Mouse (Mus musculus) limb, embryonic 15.5 days (tissue): ENCODE results near the gene Cd300lg. TPM values are rescaled to one million over a fixed set of nuclear protein-coding genes. Genes with fewer than 3 reads are reported as not detected.

ENCODE experiments used
- ATAC-seq: fragments of 200-750 bp; cut with Nextera tagmentation; 2 replicates; pipeline ENCODE4 v1.8.0; 2017; ENCODE audit warnings: low read depth, moderate TSS enrichment; ENCODE audit not compliant: insufficient number of reproducible peaks, low FRiP score, low TSS enrichment
- H3K27ac ChIP-seq: fragments of 300-500 bp; sonication (generic); 2 replicates; pipeline ENCODE4 v1.5.1; 2015; ENCODE audit warnings: moderate library complexity, mild to moderate bottlenecking, inconsistent platforms
- H3K27me3 ChIP-seq: fragments of 300-500 bp; sonication (generic); 2 replicates; pipeline ENCODE4 v1.6.1; 2015; ENCODE audit warnings: inconsistent platforms
- H3K36me3 ChIP-seq: fragments of 300-500 bp; sonication (generic); 2 replicates; pipeline ENCODE4 v1.6.1; 2015; ENCODE audit warnings: inconsistent platforms
- H3K4me1 ChIP-seq: fragments of 300-500 bp; sonication (generic); 2 replicates; pipeline ENCODE4 v1.6.1; 2015; ENCODE audit warnings: inconsistent platforms
- H3K4me2 ChIP-seq: fragments of 300-500 bp; sonication (generic); 2 replicates; pipeline ENCODE4 v1.6.1; 2015; ENCODE audit warnings: mild to moderate bottlenecking, inconsistent platforms
- H3K4me3 ChIP-seq: fragments of 300-500 bp; sonication (generic); 2 replicates; pipeline ENCODE4 v1.5.1; 2015; ENCODE audit warnings: mild to moderate bottlenecking, inconsistent platforms
- H3K9ac ChIP-seq: fragments of 300-500 bp; sonication (generic); 2 replicates; pipeline ENCODE4 v1.6.1; 2015; ENCODE audit warnings: inconsistent platforms
- H3K9me3 ChIP-seq: fragments of 300-500 bp; sonication (generic); 2 replicates; pipeline ENCODE4 v1.6.1; 2016; ENCODE audit warnings: inconsistent platforms
- WGBS: fragments of 180-500 bp; shearing (Covaris S2); methylation state at CpG from one replicate; pipeline ENCODE4 v1.1.7; 2015; 5-methylcytosine and 5-hydroxymethylcytosine counted together
- polyA plus RNA-seq: library from polyadenylated mRNA; unstranded; fragments of >200 nt; fragmentation: Nextera tagmentation; extraction: Ambion mirVana; gene quantifications from 2 replicates; pipeline ENCODE4 v1.2.1, GENCODE M21; 2015

Cd300lg gene
- polyA plus RNA-seq, 1 experiment from 2014 or later = 2.2 TPM

- H3K36me3 ChIP-seq = no peaks in the 10 kb centered on the region
- H3K4me3 ChIP-seq = peak overlapping the region; percentile 68; the same call in 1 of the 2 replicates
- H3K9ac ChIP-seq = no peak overlapping the region
- peaks cover 43% of the 10 kb centered on the region for H3K4me1 ChIP-seq
- H3K27me3 ChIP-seq = no peaks in the 10 kb centered on the region
- H3K4me2 ChIP-seq = peak overlapping the region; percentile 92
- 17% methylated on average over 3 of the region's 3 CpGs for WGBS
- no peak for ATAC-seq
- no peaks in the 10 kb centered on the region for H3K9me3 ChIP-seq
- peak overlapping the region; percentile 89; the same call in 1 of the 2 replicates for H3K27ac ChIP-seq
Observed at GRCm38 (mm10) chr11:102086331-102086730, 45.0 kb downstream of the Cd300lg start.

- ATAC-seq = peak; percentile 68
- H3K4me1 ChIP-seq = peaks cover 36% of the 10 kb centered on the region
- under 1% methylated on average over 39 of the region's 39 CpGs for WGBS
Observed at GRCm38 (mm10) chr11:102087081-102087751, 45.9 kb downstream of the Cd300lg start.

GRCm38 (mm10) chr11:102087931-102088898 lies 46.9 kb downstream of the Cd300lg start, which contains the start of gene Mpp2:
Gene Mpp2 (minus strand): TSS chr11:102088515.
- H3K4me3 ChIP-seq = peak within 1 kb of the TSS; percentile 68
- WGBS = under 1% methylated on average over 49 of the region's 49 CpGs
- peak within 1 kb of the TSS; percentile 58 for H3K9ac ChIP-seq
- peak within 1 kb of the TSS; percentile 92 for H3K4me2 ChIP-seq
- no peaks in the 10 kb centered on the region for H3K36me3 ChIP-seq
- no peaks in the 10 kb centered on the region for H3K27me3 ChIP-seq
- peak within 1 kb of the TSS; percentile 89 for H3K27ac ChIP-seq
- H3K9me3 ChIP-seq = no peaks in the 10 kb centered on the region
- H3K4me1 ChIP-seq = peaks cover 26% of the 10 kb centered on the region
- ATAC-seq = peak; percentile 32; the same call in 1 of the 2 replicates

More at GRCm38 (mm10) chr11:102087081-102087751, 45.9 kb downstream of the Cd300lg start:
- Histone ChIP-seq H3K9me3 (no peaks in the 10 kb centered on the region), H3K27ac (peak overlapping the region; percentile 89), H3K4me3 (peak overlapping the region; percentile 68), H3K27me3 (no peaks in the 10 kb centered on the region), H3K36me3 (no peaks in the 10 kb centered on the region), H3K4me2 (peak overlapping the region; percentile 92), H3K9ac (peak overlapping the region; percentile 58)

GRCm38 (mm10) chr11:102089088-102089808 lies 47.9 kb downstream of the Cd300lg start:
- H3K4me1 ChIP-seq = peaks cover 26% of the 10 kb centered on the region
- H3K27ac ChIP-seq = peak overlapping the region; percentile 89
- H3K4me3 ChIP-seq = peak overlapping the region; percentile 68
- 0 out of 2 replicates have a peak overlapping the region, but pooled peaks have one; percentile 58 for H3K9ac ChIP-seq
- no peaks in the 10 kb centered on the region for H3K27me3 ChIP-seq
- no peaks in the 10 kb centered on the region for H3K36me3 ChIP-seq
- H3K4me2 ChIP-seq = peak overlapping the region; percentile 92
- H3K9me3 ChIP-seq = no peaks in the 10 kb centered on the region
- ATAC-seq = 0 out of 2 replicates have a peak, but pooled peaks have one; percentile 57
- under 1% methylated on average over 20 of the region's 20 CpGs for WGBS

GRCm38 (mm10) chr11:102095676-102096075 lies 54.4 kb downstream of the Cd300lg start:
- Histone ChIP-seq H3K27ac (no peak overlapping the region), H3K9me3 (no peaks in the 10 kb centered on the region), H3K36me3 (no peaks in the 10 kb centered on the region), H3K4me1 (peaks cover 17% of the 10 kb centered on the region), H3K27me3 (peaks cover 5% of the 10 kb centered on the region; the same call in 1 of the 2 replicates), H3K4me2 (no peak overlapping the region), H3K9ac (no peak overlapping the region), H3K4me3 (no peak overlapping the region)
- ATAC-seq = no peak
- 87% methylated on average over 3 of the region's 3 CpGs for WGBS

GRCm38 (mm10) chr11:102096446-102096845 lies 55.1 kb downstream of the Cd300lg start:
- H3K36me3 ChIP-seq = no peaks in the 10 kb centered on the region
- H3K4me3 ChIP-seq = peak overlapping the region; percentile 32
- no peak overlapping the region for H3K9ac ChIP-seq
- no peak for ATAC-seq
- 75% methylated on average over 5 of the region's 5 CpGs for WGBS
- peak overlapping the region; percentile 43; the same call in 1 of the 2 replicates for H3K27ac ChIP-seq
- peaks cover 17% of the 10 kb centered on the region for H3K4me1 ChIP-seq
- peak overlapping the region; percentile 50 for H3K4me2 ChIP-seq
- H3K27me3 ChIP-seq = peaks cover 12% of the 10 kb centered on the region; the same call in 1 of the 2 replicates
- H3K9me3 ChIP-seq = no peaks in the 10 kb centered on the region

- Histone ChIP-seq H3K27me3 (peaks cover 12% of the 10 kb centered on the region; the same call in 1 of the 2 replicates), H3K4me1 (peaks cover 17% of the 10 kb centered on the region), H3K9ac (no peak overlapping the region), H3K4me3 (peak overlapping the region; percentile 32), H3K36me3 (no peaks in the 10 kb centered on the region), H3K27ac (peak overlapping the region; percentile 43; the same call in 1 of the 2 replicates), H3K4me2 (peak overlapping the region; percentile 50), H3K9me3 (no peaks in the 10 kb centered on the region)
- 5% methylated on average over 16 of the region's 18 CpGs for WGBS
- peak; percentile 90 for ATAC-seq
Observed at GRCm38 (mm10) chr11:102096887-102097391, 55.6 kb downstream of the Cd300lg start.

GRCm38 (mm10) chr11:102101219-102101618 lies 59.9 kb downstream of the Cd300lg start, which contains the start of gene Ppy:
Gene Ppy (minus strand): TSS chr11:102101319.
- H3K4me3 ChIP-seq = no peak within 1 kb of the TSS
- H3K4me1 ChIP-seq = peaks cover 20% of the 10 kb centered on the region
- H3K36me3 ChIP-seq = no peaks in the 10 kb centered on the region
- H3K9me3 ChIP-seq = no peaks in the 10 kb centered on the region
- H3K27me3 ChIP-seq = peaks cover 41% of the 10 kb centered on the region
- WGBS = 76% methylated on average over 4 of the region's 4 CpGs
- H3K27ac ChIP-seq = no peak within 1 kb of the TSS
- no peak within 1 kb of the TSS for H3K9ac ChIP-seq
- H3K4me2 ChIP-seq = no peak within 1 kb of the TSS
- ATAC-seq = no peak

GRCm38 (mm10) chr11:102102485-102103258 lies 61.4 kb downstream of the Cd300lg start:
- Histone ChIP-seq H3K27ac (no peak overlapping the region), H3K4me2 (no peak overlapping the region), H3K9me3 (no peaks in the 10 kb centered on the region), H3K9ac (no peak overlapping the region), H3K36me3 (no peaks in the 10 kb centered on the region), H3K4me3 (no peak overlapping the region), H3K4me1 (peaks cover 12% of the 10 kb centered on the region), H3K27me3 (peaks cover 55% of the 10 kb centered on the region)
- no peak for ATAC-seq
- WGBS = 19% methylated on average over 17 of the region's 17 CpGs
